ENCODE assay signal across 14 mouse cellular contexts in genomic region chr7:93111056-93111455, GRCm38 (mm10). TPM values are rescaled to one million over a fixed set of nuclear protein-coding genes. Genes with fewer than 3 reads are reported as not detected.
A peak's percentile ranks its signal among the peaks of the same experiment; 100 is the strongest.
DNase-seq lines count a peak whose midpoint lies in the region; TF ChIP-seq lines count a peak whose summit lies in the region.
"Had no signal": no experiment of that assay in that cellular context is flagged by ENCODE, and none has a peak within 500 bp of the region (broad histone marks: within the 10 kb centered on the region; RNA-seq: fewer than 3 reads in every experiment).

No protein-coding gene starts in this region.

- TF ChIP-seq POLR2A in brain, embryonic 14.5 days (IDR thresholded peaks at IDR 0.05; ENCODE audit: borderline replicate concordance, extremely low read depth, insufficient read depth, insufficient read length, poor library complexity, severe bottlenecking): no peak

- no peak for TF ChIP-seq CTCF in brain, embryonic 14.5 days (IDR thresholded peaks at IDR 0.05; ENCODE audit: borderline replicate concordance, extremely low read depth, insufficient read depth, insufficient read length)

- peak; percentile 18 for DNase-seq in brain, embryonic 14.5 days (ENCODE audit: low read depth)
- DNase-seq in cerebellum, adult 11-12 months: peak; percentile 62
- DNase-seq in cerebellum, adult 9-10 months: peak; percentile 77
- peak; percentile 47 to 57 for DNase-seq in cerebellum, postnatal 25 days
- DNase-seq in lung, postnatal 14 days: no peak
- DNase-seq in layer of hippocampus, adult 9-11 months: no peak
- DNase-seq in thymus, postnatal 25 days: no peak
- DNase-seq: adrenal gland, adult 8-10 months; adrenal gland, postnatal 36 days; forebrain, postnatal 0 days; gastrocnemius, postnatal 14 days; kidney, adult 2 months had no signal

RNA-seq across cellular contexts. Expression of gene Fam181b, which starts 31.4 kb away (rescaled TPM):
- polyA plus RNA-seq in brain, embryonic 14.5 days (2012; rRNA removed): 25.8 and 29.7 TPM in 2 replicates
- polyA plus RNA-seq: CD4-positive, CD25-positive, alpha-beta regulatory T cell, adult 4 months; G1E had no signal

Comparison
In these comparisons a context has a peak if more than half of its experiments do, and no peak if none do; other contexts are left out.
1. DNase-seq: peak in brain, embryonic 14.5 days (single experiment), cerebellum, adult 11-12 months (single experiment), cerebellum, adult 9-10 months (single experiment) and cerebellum, postnatal 25 days (2 of 2); none in lung, postnatal 14 days (single experiment), layer of hippocampus, adult 9-11 months (single experiment) and thymus, postnatal 25 days (single experiment).